In genomic region chr9:116087263-116087662, GRCm38 (mm10) we compare ENCODE assay signal across 11 mouse cellular contexts.
"Had no signal": no experiment of that assay in that cellular context is flagged by ENCODE, and none has a peak within 500 bp of the region (broad histone marks: within the 10 kb centered on the region; RNA-seq: fewer than 3 reads in every experiment).

No protein-coding gene starts in this region.

- H3K27me3 ChIP-seq: heart, embryonic 13.5 days; heart, embryonic 15.5 days; hindbrain, embryonic 13.5 days; hindbrain, embryonic 15.5 days; limb, embryonic 13.5 days; limb, embryonic 15.5 days had no signal

- H3K4me3 ChIP-seq: heart, adult 2 months; heart, embryonic 13.5 days; heart, embryonic 15.5 days; hindbrain, embryonic 13.5 days; hindbrain, embryonic 15.5 days; layer of hippocampus, adult 2 months; limb, embryonic 13.5 days; limb, embryonic 15.5 days had no signal

- H3K9me3 ChIP-seq: heart, embryonic 13.5 days; heart, embryonic 15.5 days; hindbrain, embryonic 13.5 days; hindbrain, embryonic 15.5 days; limb, embryonic 13.5 days; limb, embryonic 15.5 days had no signal

- H3K9ac ChIP-seq: heart, embryonic 13.5 days; heart, embryonic 15.5 days; hindbrain, embryonic 13.5 days; hindbrain, embryonic 15.5 days; limb, embryonic 13.5 days; limb, embryonic 15.5 days had no signal

- H3K27ac ChIP-seq: heart, adult 2 months; heart, embryonic 13.5 days; heart, embryonic 15.5 days; hindbrain, embryonic 13.5 days; hindbrain, embryonic 15.5 days; hindbrain, postnatal 0 days; layer of hippocampus, adult 2 months; limb, embryonic 13.5 days; limb, embryonic 15.5 days had no signal

- H3K36me3 ChIP-seq: hindbrain, embryonic 13.5 days; hindbrain, embryonic 15.5 days had no signal

- H3K4me2 ChIP-seq: heart, embryonic 11.5 days; heart, embryonic 13.5 days; heart, embryonic 15.5 days; hindbrain, embryonic 13.5 days; hindbrain, embryonic 15.5 days; limb, embryonic 13.5 days; limb, embryonic 15.5 days had no signal

- ATAC-seq: hindbrain, postnatal 0 days; intestine, embryonic 16.5 days had no signal
